Mouse (Mus musculus) adrenal gland, adult 2 months (tissue): Measurements from ENCODE around the gene Adap2. TPM values are rescaled to one million over a fixed set of nuclear protein-coding genes. Genes with fewer than 3 reads are reported as not detected.
"Not testable (repeated sequence)": the region's sequence is repeated elsewhere in the genome, so short reads cannot be mapped to it uniquely, and the experiment has no call there.

Source experiments
- DNase-seq: peaks from one replicate; pipeline ENCODE4 v3.0.0; 2021
- polyA plus RNA-seq: library from polyadenylated mRNA; depleted of rRNA; stranded (reverse); fragments of >200 nt; gene quantifications from 2 replicates; pipeline ENCODE4 v1.2.3, GENCODE M21; 2012
- total RNA-seq, 2 experiments: library from RNA; stranded (reverse); gene quantifications; 2 replicates each; pipeline ENCODE4 v1.2.3; 2021

The Adap2 gene
- total and polyA plus RNA-seq, 3 experiments = 10.9 to 16.7 (median 12.7) TPM

DNA sequence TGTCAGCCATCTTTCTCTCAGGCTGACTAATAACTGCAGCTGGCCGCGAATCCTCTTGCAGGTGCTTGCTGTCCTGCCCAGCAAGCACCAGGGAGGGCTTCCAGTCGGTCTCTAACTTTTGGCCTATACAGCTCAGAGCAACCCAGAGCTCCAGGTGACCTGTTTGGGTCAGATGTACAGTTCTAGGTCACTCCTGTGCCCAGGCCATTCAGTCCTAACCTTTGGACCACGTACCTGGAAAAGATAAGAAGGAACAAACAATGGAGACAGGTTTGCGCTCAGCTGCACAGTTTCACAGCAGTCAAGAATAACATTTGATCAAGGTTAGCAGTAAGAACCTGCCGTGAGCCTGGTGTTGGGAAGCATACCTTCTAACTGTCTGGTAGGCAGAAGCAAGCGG lies 5.1 kb downstream of the Adap2 start:
- DNase-seq = no peak

DNA sequence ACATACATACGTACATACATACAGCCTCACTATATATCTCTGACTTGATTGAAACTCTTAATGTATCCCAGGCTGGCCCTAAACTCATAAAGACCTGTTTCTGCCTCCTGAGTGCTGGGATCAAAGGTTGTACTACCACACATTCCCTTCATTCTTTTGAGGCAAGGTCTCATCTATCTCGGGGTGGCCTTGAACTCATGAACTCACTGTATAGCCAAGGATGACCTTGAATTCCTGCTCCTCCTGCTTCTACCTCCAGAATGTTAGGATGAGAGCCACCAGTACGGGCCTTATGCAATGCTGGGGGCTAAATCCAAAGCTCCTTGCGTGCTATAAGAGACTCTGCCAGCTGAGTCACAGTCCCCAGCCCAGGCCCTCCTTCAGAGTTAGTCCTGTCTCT lies 7.1 kb downstream of the Adap2 start:
- no peak for DNase-seq

DNA sequence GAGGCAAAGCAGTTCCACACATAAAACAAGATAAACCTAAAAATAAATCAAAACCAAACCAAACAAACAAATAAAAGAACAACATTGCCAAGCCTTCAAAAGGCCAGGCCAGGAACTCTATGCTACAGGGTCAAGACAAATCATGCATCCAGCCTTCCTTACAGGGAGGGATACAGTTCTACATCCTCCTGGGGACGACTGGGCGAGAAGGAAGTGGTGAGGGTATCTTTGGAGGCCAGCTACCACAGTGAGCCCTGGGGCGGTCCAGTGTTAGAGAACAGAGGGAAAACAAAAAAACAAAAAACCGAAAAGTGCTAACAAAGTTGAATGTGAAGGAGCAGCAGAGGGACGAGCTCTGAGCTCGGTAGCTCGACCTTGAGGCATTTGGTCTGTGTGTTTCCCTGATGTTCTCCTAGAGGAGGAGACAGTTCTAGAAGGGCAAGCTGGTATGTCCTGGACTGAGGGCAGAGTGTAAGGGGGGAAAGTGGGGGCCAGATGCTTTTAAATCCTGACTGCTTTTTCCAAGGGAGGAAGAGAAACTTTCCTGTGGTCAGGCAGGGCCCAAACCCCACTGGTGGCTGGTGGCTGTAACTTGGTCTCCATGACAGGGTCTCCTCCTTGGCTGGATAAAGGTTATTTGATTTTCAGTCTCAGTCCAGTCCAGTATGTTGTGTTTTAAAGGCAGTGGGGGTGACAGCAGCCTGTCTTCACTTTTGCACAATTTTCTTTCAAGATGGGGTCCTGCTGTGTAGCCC lies 9.6 kb downstream of the Adap2 start:
- no peak for DNase-seq

DNA sequence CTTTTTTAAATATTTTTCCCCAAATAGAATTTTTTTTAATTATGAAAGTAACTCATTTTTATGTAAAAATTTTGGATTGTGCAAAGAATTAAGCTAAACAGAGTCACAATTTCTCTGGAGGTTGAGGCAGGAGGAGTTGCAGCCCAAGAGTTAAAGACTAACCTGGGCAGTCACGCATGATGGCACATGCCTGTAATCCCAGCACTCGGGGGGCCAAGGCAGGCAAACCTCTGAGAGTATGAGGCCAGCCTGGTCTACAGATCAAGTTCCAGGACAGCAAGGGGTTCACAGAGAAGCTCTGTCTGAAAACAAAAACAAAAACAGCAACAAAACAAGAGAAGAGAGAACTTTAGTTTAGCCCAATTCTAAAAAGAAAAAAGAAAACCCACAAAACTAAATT lies 10.3 kb downstream of the Adap2 start:
- no peak for DNase-seq

DNA sequence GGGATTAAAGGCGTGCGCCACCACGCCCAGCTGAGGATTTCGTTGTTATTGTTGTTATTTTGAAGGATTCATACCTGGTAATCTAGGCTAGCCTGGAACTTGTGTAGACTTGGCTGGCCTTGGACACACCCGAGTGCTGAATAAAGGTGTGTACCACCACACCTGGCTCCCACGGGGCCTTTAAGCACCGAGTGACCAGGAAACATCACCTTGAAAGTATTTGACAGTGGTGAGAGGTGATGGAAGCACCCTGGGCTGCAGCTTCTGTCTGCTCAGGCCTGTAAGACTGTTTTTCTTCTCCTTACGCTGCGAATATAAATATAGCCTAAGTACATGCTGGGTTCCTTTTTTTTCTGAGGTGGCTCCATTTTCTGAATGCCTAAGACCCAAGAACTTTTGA lies 14.2 kb downstream of the Adap2 start:
- DNase-seq = no peak

DNA sequence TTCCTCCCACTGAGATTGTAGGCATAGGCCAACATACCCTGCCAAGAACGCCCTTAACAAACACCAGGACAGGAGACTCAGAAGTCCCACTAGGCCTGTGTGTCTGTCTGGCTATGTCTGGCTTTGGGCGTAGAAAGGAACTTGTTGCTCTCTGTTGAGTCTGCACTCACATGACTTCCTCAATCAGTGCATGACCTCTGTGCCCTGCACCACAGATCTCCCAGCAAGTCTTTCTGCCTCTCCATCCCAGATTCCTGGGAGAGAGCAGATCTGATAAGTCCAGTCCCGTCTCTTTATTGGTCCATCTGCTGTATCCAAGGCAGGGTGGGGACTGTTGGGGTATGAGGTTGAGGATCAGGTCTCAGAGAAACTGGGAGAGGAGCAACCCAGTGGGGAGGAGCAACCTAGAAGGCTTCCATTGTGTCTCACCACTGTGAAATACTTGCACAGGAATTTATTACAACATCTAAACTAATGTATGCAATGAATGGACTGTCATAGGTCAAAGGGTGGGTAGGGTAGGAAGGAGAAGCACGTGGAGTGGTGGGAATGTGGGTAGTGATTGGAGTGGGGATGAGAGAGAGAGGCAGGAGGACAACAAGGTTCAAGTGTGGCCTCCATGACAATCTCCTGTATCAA lies 14.8 kb downstream of the Adap2 start:
- DNase-seq = no peak

DNA sequence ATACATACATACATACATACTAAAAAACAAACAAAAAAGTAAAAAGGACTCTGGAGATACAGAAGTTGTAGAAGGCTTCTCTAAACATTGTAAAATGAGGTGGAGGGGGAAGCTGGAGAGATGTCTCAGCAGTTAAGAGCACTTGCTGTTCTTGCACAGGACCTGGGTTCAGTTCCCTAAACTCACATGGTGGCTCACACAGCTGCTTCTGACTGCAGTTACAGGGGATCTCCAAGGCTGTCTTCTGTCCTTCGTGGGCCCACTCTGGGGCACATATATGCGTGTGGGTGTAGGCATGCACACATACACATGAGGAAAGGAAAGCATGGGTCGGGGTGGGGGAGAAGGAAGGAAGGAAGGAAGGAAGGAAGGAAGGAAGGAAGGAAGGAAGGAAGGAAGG lies 15.7 kb downstream of the Adap2 start:
- DNase-seq = no peak

DNA sequence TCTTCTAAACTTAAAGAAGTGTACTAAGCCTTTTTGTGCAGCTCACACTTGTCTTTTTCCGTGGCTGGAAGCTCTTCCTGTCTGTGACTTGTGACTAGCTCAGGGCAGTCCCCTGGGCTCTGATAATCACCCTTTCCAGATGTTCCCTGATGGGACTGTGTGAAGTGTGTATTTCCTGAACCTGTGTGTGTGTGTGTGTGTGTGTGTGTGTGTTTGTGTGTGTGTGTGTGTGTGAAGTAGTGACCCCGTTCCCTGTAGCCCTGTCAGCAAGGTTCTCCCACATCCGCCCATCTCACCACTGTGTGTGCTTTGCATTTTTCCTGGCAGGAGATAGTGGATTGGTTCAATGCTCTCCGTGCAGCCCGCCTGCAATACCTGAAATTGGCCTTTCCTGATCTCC lies 16.4 kb downstream of the Adap2 start:
- DNase-seq = no peak

DNA sequence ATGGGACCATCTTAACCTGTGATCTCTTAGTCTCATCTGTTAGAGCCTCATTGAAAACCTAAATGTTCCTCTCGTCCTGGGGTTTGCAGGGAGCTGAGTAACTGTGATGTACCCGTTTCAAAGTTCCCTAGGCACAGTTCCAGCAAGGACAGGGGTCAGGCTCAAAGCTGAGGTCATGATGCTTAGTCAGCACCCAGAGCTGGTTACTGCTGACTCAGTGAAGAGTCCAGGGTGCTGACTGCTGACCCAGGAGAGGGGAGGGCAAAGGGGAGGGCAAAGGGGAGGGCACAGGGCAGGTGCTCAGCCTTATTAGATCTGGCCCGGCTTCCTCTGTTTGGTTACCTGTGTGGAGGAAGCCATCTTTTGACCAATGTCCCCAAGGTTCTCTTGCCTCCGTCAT lies 18.0 kb downstream of the Adap2 start:
- DNase-seq = peak; percentile 91

DNA sequence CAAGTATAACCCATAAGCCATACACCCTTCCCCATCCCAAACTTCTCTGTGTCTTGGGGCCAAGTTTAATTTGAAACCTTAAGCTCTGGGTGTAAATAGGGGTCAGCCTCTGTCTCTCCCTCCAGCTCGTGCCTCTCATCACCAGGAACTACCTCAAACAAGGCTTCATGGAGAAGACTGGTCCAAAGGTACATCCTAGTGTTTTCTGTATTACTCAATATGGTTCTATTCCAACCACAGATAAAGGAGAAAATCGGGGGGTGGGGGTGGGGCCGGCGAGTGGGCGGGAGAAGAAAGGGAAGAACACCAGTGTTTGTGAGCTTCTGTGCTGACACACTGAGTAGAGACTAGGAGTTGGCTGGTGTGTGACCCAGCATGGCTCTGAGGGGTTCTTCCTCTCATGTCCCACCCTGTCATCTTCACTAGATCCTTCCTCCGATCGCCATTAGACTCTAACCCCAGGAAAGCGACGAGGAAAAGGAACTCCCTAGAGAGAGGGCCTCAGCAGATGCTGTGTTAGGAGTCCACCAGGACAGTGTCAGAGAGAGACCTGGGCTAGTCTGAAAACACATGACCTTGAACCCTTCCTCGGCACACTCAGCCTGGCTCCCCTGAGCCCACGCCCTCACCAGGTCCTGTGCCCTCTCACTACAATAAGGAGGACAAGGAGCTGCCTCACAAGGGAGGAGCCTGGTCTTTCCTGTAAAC lies 20.2 kb downstream of the Adap2 start:
- DNase-seq = no peak

DNA sequence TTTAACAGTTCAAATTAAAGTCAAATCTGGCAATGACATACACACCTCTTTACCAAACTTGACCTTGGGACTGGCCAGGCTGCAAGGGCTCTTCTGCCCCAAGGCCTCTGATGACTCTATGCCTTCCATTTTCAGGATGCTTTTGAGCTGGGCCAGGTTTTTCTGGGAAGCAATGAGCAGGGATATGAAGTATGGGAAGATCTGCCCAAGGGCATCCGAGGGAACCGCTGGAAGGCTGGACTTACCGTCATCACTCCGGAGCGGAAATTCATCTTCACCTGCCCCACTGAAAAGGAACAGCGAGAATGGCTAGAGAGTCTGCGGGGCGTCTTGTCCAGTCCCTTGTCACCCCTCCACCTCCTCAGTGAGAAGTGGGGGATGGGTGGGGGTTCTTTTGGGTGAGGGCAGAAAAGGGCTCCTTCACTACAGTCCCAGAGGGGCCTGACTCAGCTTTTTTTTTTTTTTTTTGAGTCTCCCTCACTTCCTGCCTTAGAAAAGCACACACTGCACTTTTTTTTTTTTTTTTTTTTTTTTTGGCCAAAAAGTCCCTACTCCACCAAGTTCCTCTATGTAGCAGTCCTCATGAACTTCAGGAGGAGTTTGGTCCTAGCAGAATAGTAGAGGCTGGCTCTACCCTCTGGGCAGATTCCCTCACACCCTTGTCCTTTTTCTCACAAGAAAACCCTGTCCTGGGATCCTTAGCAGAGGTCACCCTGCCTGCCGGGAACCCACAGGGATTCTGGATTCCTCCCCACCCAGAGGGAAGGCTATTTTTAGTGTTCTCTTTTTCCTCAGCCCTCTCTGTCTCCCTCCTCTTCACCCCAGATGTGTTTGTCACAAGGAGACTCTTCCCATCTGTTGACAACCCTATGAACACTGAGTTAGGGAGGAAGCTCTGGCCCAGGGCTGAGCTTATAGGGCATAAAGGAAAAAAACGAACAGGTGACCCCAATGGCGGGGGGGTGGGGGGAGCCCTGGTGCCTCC lies 23.3 kb downstream of the Adap2 start:
- DNase-seq = peak; percentile 46

DNA sequence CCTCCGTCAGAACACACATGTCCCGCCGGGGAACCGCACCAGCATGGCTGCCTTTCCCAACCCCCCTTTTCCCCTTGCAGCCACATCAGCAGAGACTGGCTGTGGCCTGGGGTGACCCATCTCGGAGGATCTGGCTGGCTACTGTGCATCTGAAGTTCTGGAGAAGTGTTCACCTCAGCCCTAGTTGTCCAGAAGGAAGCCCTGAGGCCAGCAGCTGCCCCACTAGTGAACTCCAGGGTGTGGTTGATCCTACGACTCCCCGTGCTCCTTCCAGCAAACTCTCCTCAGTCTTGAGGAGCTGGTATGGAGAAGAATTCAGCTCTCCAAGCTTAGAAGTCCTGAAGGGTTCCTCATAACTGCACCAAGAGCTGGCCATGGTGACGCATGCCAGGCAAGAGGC lies 24.4 kb downstream of the Adap2 start:
- no peak for DNase-seq

DNA sequence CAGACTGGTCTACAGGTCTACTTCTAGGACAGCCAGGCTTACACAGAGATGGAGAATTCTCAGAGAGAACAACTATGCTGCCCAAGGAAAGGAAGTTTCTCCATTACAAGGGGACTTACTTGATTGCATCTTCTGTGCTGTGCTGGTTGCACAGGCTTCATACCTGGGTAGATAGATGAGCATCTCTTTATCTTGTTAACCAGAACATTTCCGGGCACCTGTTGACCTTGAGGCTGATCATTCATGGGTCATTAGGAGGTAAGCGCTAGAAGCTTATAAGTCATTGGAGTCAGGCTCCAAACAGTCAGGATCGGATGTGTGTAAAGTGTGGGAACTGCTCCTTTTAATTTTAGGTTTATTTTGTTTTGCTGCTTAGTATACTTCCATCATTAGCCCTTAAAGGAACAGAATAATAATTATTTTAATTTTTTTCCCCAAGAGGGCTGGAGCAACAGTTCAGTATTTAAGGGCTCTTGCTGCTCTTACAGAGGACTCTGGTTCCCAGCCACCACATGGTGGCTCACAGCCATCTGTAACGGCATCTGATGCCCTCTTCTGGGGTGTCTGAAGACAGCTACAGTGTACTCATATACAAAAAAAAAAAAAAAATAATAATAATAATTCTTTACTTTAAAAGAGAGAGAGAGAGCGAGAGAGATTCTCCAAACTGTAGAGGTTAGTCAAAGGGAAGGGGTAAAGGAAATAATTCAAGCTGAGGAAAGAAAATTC lies 27.3 kb downstream of the Adap2 start:
- DNase-seq = no peak

DNA sequence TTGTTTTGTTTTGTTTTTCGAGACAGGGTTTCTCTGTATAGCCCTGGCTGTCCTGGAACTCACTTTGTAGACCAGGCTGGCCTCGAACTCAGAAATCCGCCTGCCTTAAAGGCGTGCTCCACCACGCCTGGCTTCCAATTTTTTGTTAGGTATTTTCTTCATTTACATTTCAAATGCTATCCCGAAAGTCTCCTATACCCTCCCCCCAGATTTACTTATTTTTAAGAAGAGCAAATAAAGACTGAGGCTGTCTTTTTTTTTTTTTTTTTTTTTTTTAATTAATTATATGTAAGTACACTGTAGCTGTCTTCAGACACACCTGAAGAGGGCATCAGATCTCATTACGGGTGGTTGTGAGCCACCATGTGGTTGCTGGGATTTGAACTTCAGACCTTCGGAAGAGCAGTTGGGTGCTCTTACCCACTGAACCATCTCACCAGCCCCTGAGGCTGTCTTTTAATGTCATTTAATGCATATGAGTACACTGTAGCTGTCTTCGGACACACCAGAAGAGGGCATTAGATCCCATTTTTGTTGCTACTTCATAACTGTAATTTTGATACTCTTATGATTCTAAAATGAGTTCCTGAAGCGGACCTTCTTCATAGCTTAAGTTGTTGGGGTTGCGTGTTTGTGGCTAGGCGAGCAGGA lies 29.3 kb downstream of the Adap2 start:
- not testable (repeated sequence) for DNase-seq

DNA sequence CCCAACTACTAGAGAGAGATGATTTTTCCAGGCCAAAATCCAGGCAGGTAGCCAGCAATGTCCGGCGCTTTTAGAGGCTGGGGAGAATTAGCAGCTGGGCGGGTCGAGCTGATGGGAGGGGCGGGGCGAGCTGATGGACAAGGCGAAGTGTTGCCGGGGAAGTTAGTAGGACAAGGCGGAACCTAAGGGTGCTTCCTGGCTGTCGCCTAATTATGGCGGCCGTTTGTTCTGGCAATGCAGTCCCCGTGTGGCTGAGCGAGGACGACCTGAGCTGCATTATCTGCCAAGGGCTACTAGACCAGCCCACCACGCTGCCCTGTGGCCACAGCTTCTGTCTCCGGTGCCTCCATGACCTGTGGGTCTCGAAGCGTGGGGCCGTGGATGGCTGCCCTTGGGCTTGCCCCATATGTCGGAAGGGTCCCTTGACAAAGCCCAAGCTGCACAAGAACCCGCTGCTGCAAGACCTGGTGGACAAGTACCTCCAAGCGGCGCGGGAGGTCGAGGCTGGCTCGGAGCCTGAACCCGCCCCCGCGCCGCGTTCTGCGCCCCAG lies 29.9 kb downstream of the Adap2 start, which contains the start of gene Rnf135:
Rnf135 (plus strand) TSS at position 147 of the 551 bp plus-strand sequence.
- DNase-seq = peak; percentile 95

DNA sequence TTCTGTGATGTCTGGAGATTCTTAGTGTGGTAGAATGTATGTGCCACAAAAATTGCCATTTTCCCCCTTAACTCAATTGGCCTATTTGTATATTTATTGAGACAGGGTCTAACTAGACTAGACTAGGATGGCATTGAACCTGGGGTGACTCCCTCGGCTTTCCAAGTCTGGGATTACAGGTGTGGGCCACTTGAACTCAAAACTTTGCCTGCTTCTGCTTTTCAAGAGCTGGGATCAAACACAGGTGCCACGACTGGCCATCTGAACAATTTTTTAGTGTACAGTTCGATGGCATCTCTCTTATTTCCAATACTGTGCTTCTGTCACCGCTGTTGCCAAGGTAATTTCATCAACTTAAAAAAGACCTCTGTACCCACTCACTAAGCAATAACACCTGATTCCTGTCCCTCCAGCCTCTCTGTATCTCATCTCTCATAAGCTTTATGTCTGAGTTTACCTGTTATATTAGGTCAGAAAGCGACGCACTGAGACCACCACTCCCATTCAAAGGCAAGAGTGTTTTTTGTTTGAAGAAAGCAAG lies 30.7 kb downstream of the Adap2 start:
- DNase-seq = no peak

DNA sequence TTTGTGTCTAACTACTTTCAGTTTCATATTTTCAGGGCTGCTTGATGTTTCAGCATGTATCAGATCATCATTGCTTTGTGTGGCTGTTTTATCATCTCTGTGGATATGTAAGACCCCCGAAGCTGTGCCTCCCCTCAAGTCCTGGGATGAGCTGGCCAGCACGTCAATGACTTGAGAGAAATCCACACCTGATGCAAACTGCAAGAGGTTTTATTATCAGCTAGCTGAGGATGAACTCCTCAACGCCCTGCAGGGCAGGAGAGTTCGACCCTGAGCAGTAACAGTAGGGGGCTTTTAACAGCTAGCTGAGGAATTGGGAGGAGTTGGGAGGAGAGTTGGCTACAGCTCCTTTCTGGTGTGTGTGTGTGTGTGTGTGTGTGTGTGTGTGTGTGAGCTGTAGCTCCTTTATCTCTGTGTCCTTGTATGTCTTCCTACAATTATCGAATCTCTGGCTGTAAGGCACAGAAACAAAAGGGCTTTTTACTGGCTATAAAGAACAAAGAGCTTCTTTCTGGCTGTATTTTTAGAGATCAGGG lies 31.6 kb downstream of the Adap2 start:
- DNase-seq = not testable (repeated sequence)

DNA sequence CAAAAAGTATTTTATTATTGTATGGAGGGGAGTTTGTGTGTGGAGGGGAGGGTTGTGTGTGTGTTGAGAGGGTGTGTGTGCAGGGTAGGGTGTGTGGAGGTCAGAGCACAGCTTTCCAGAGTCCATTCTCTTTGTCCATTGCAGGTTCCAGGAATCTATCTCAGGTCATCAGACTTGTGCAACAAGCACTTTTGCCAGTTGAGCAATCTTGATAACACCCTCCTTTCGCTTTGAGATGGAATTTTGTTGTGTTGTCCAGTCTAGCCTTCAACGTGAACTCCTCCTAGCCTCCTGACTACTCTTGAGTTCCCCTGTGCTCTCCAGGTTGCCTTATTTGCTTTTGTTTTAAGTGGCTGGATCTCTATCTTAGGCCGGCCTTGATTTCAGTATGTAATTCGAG lies 36.4 kb downstream of the Adap2 start:
- DNase-seq = no peak

DNA sequence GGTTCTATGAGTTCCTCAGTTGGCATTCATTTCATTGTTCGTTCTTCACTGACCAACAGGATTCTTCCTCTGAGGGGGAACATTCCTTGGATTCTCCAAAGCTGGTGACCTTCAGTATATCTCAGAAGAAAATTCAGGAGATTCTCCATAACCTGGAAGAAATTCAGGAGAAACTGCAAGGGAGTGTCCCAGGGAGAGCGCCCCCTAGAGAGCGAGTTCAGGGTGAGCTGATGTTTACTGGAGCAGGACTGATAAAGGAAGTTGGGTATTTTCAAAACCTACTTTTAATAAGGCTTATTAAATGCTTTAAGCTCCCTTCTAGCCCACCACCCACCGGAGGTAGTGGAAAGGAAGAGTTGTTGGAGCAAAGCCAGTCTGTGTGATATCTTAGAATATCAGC lies 39.9 kb downstream of the Adap2 start:
- no peak for DNase-seq

DNA sequence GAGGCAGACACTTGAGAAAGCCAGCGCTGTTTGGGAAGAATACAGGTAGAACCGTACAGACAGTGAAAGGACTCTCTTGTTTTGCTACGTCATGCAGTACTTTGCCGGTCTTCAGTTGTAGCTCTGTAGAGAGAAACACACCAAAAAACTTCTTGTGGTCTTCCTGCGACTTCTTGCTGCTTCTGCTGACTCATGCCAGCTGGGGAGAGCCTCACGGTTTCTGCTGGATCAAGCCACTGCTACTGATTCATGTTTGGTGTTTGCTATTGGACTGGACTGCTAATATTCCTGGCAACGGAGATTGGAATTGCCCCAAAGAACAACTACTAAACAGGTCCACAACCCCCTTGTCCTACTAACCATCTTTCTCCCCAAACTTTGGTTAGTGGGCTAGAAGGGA lies 42.4 kb downstream of the Adap2 start:
- no peak for DNase-seq
